Mouse (Mus musculus): Measurements from ENCODE around the gene Dthd1.

The Dthd1 gene

DNA sequence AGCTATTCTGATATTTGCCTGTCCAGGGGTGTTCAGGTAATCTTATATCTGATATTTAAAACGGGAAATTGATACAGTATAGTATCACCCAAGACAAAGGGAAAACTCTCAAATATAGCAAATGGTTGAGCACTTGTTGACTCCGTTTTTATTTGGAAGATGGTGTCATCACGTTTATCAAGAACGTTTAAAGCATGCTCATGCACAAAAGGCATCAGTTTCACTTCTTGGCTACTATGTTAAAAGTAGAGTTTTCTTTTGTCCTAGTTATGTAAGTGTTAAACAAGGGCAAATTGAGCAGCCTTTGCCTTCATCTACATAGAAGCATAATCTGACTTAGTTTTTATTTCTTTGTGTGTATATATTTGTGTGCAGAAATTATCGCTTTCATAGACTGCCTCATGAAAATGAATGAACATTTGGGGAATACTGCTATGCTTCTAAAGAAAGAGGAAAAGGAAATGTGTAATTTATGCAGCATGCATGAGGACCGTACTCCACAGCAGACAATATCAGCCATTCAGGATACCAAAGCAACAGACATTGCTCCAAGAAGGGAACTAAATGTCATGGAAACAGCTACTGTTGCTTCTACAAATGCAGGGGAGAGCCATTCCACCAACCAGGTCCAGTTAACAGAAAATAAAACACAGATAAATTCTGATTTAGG is at the start of gene Dthd1:
Gene Dthd1 (plus strand): TSS at position 422 of the 670 bp plus-strand sequence.
- peak; percentile 35 for DNase-seq

DNA sequence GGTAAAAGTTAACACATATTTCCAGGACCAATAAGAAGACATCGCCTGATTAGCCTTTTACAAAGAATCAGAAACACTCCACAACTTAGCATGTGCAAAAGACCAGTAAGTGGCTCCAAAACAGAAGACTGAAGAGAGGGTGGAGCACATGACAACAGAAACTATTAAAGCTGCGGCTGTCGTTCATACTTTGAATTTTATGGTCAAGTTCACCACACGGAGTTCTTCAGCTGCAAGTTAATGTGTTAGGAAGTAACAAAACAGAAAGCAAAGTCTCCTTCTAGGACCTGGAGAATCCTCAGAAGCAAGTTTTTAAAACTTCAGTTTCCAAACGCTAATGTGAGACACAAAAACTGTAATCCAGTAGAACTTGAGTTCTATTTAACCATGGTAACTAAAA is 49.5 kb upstream of the Dthd1 start:
- DNase-seq: no peak

DNA sequence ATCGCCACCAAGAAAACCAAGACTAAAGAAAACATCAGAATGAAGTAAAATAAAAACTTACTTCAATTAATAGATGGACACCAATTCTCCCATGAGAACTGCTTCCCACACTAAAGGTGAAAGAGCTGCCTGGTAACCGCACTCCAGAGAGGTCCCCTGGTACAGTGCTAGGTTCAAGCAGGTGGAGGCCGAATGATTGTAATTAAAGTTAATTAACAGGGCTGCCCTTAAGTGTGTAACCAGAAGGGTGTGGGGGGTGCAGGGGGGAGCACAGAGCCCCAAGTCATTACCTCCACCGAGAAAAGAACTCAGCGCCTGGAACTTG is 48.2 kb upstream of the Dthd1 start:
- DNase-seq: no peak

DNA sequence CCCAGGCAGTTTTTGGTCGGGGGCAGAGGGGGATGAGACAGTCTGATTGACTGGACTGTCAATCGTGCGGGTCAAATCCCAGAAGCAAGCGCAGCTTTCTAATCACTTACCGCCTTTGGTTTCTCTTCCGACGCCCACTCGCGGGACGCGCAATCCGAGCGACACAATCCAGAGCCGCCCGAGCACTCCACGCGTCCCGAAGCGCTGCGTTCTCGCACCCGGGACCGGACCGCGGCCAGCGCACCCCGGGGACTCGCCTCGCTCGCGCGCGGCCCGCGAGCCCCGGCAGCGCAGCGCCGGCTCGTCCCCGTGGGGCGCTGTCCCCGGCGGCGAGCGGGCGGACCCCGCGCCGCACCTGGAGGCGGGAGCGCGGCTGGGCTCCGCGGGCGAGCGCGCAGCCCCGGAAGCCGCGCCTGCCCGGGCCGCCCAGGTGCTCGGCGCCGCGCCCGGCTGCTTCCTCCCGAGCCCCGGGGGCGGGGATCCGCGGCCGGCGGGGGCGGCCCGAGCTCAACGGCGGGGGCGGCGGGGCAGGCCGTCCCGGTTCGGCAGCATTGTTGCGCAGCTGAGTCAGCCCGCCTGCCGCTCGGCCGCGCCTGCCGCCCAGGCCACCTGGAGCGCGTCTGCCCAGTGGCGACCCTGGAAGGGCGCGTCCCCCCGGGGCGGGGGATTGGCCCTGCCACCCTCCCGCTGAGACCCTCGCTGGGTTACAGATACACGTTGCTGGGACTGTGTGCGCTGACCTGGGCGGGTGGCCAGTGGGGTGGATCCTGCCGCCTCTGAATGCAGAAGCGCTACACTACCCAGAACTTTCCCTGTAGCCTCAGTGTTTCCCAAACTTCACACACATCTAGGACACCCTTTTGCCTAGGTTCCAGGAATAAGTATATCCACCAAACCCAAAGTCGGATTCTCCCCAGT is 47.6 kb upstream of the Dthd1 start, which contains the start of gene Arap2:
Gene Arap2 (minus strand): TSS at position 376 of the 918 bp plus-strand sequence.
- DNase-seq: peak; percentile 51

GRCm38 (mm10) chr5:62771775-62772599 is 41.6 kb upstream of the Dthd1 start:
- DNase-seq: no peak

DNA sequence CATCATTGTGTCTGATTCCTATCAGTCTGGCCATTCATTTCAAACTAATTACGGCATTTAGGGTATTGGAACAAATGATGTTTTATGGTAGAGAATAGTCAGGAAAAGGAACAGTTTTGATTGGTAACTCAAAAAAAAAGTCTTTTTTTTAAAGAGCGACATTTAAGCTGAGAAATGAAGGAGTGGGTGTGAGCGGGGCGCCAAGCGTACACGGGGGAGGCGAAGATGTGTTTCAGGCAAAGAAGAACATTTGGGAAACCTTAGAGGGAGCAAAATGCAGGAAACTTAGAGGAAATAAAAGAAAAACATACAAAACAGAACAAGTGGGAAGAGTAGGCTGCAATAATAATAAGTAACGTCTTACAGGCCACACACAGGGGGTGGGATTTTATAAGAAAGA is 35.8 kb upstream of the Dthd1 start:
- no peak for DNase-seq

DNA sequence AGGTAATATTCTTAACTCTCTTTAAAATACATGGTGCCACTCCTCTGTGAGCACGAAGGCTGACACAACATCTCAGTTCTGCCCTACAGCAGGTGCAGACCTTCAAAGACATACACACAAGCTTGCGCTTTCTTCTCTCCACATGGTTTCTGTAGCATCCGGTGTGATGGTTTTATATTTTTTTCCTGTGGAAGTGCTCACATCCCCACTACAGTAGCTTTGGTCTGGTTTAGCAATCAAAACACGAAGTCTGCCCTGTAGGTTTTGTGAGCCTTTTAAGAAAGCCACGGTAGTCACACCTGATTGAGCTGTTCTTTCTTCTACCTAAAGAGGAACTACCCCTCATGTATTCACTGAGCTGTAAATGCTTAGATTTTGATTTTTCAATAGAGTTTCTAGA is 34.9 kb upstream of the Dthd1 start:
- no peak for DNase-seq

- no peak for DNase-seq
These were observed 26.8 kb upstream of the Dthd1 start for GRCm38 (mm10) chr5:62786809-62787208.

- DNase-seq: no peak
These were observed 22.6 kb upstream of the Dthd1 start for GRCm38 (mm10) chr5:62790921-62791564.

DNA sequence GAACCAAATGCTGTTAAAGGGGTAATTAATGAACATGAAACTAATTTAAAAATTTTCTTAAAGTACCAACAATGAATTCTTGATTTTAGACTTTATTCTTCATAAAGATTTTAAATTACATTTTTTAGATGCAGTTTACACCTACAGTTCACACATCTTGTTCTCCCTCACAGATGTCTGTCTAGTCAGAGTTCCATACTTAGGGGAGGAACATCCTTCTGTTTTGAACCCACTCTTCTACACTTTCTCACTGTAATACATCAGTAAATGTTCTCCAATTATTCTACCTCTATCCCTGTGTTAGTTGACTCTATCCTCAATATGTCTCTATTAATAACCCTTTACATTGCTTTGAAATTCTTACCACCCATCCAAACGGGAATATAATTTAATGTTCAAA is 20.8 kb upstream of the Dthd1 start:
- DNase-seq: no peak

- no peak for DNase-seq
These were observed 420 bp downstream of the Dthd1 start for GRCm38 (mm10) chr5:62814072-62814414.

GRCm38 (mm10) chr5:62815741-62816140 is 2.1 kb downstream of the Dthd1 start:
- no peak for DNase-seq

- DNase-seq: no peak
These were observed 5.9 kb downstream of the Dthd1 start for GRCm38 (mm10) chr5:62819567-62819966.

- DNase-seq: no peak
These were observed 7.0 kb downstream of the Dthd1 start for GRCm38 (mm10) chr5:62820363-62821271.

DNA sequence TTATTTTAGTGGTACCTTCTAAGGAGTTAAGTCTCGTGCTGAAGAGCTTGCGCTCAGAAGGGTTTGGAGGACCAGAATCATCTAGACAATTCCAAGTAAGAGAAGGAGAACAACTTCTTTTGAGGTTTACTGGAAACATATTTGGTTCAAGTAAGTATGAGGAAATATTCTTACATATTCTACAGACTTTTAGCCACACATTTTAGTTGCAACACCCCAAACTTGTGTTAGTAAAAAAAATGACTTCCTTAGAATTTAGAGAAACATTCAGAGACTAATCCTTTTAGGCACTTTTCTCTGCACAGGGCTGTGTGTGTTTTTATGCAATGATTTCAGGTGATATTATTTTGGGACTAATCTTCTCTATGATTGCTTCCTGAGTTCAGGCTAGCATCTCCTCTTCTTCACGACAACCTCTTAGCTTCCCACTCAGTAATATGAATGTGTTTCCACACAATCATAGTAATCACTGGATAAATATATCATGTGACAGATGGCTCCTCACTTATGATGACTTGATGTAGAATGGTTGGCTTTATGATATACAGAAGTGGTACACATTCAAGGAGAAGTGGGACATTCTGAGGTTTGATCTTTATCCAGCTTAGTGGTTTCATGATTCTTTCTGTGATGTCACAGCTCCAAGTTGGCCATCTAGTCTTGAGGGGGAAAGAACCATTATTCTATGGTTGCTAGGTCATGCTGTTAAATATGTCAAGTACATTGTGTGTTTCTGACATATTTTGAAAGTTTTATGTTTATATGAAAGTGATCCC is 29.5 kb downstream of the Dthd1 start:
- DNase-seq: no peak

- no peak for DNase-seq
These were observed 33.0 kb downstream of the Dthd1 start for GRCm38 (mm10) chr5:62846571-62847131.

GRCm38 (mm10) chr5:62851337-62851736 is 37.7 kb downstream of the Dthd1 start:
- no peak for DNase-seq

GRCm38 (mm10) chr5:62854361-62854844 is 40.8 kb downstream of the Dthd1 start:
- DNase-seq: no peak

DNA sequence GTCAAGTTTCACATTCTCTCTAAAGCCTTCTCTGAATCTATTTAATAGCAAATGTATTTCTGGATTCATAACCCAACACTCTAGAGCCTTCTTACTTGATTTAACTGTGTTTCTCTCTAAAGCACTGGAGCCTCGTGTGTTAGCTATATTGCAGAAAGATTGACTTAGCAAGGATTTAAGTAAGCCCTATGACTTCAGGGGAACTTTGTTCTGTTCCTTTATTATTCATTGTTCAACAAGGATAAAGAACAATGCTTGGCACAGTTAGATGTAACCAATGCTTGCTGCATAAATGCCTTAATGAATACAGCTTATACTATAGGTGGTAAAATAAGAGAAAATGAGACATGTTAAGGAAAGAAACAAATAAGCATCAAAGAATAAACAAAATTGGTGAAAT is 43.9 kb downstream of the Dthd1 start:
- no peak for DNase-seq

DNA sequence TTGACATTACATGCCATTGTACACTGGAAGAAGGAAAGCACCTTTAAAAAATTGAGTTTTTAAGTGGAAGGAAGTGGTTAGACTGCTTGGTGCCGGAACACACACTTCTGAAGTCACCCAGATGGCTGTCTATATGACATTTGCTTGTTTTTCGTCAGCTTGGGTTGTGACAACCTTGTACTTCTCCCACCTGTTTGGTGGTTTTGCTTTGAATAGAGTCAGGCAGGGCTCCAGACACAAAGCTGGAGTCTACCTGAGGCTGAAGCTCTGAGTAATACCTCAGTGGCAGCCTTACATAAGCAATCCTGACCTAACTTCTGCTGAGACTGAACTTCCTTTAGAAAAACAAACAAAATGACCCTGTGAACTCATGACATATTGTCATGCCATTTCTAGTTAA is 44.7 kb downstream of the Dthd1 start:
- DNase-seq: no peak

GRCm38 (mm10) chr5:62864348-62864747 is 50.7 kb downstream of the Dthd1 start:
- peak; percentile 20 for DNase-seq

Data from layer of hippocampus, adult 9-11 months (tissue).